Mouse (Mus musculus) testis, adult 2 months (tissue): ENCODE results near the gene Ulk4.

Experiments used
- CTCF ChIP-seq: fragments of 200-500 bp; IDR thresholded peaks from 2 replicates; pipeline ENCODE4 v1.5.1; 2012; ENCODE audit warnings: low read depth, mild to moderate bottlenecking, inconsistent platforms, low read length, moderate library complexity; ENCODE audit not compliant: control insufficient read depth, insufficient read depth, insufficient replicate concordance
- POLR2A ChIP-seq: fragments of 200-500 bp; IDR thresholded peaks from 2 replicates; pipeline ENCODE4 v1.6.1; 2012; ENCODE audit warnings: low read depth, mild to moderate bottlenecking, inconsistent platforms, low read length, moderate library complexity; ENCODE audit not compliant: control insufficient read depth

DNA sequence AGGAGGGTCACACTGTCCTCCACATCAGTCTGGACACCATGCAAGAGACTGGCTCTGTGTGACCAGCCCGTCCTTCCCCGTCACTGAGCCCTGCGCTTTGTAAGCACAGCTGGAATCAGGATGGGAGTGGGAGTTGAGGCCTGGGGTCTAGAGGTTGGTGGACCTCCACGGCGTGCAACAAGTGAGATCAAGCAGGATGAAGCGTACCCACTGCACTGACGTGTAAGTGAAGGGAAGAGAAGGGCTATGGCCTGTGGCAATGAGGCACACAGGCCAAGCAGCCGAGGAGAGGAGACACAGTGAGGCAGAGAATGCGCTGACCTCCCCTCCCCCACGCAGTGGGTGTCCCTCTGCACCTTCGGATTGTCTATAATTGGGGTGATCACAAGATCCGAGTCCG lies 22.2 kb downstream of the Ulk4 start:
- TF ChIP-seq CTCF (no peak; the same call in 1 of the 2 replicates), POLR2A (no peak)
